Mouse (Mus musculus) heart, embryonic 13.5 days (tissue): ENCODE data around the gene Disp1. TPM values are rescaled to one million over a fixed set of nuclear protein-coding genes. Genes with fewer than 3 reads are reported as not detected.

ENCODE experiments used
- ATAC-seq: fragments of 200-750 bp; cut with Nextera tagmentation; 2 replicates; pipeline ENCODE4 v1.8.0; 2017; ENCODE audit warnings: moderate TSS enrichment; ENCODE audit not compliant: insufficient number of reproducible peaks, low FRiP score, low TSS enrichment; ENCODE audit errors: extremely low read depth
- H3K27ac ChIP-seq: fragments of 300-500 bp; sonication (generic); replicated peaks from 2 replicates; pipeline ENCODE4 v1.5.1; 2015; ENCODE audit warnings: moderate library complexity, mild to moderate bottlenecking, inconsistent platforms
- H3K27me3 ChIP-seq: fragments of 300-500 bp; sonication (generic); replicated peaks from 2 replicates; pipeline ENCODE4 v1.6.1; 2015; ENCODE audit warnings: mild to moderate bottlenecking, inconsistent platforms
- H3K36me3 ChIP-seq: fragments of 300-500 bp; sonication (generic); 2 replicates; pipeline ENCODE4 v1.6.1; 2015; ENCODE audit warnings: mild to moderate bottlenecking, inconsistent platforms
- H3K4me1 ChIP-seq: fragments of 300-500 bp; sonication (generic); 2 replicates; pipeline ENCODE4 v1.6.1; 2015; ENCODE audit warnings: inconsistent platforms
- H3K4me2 ChIP-seq: fragments of 300-500 bp; sonication (generic); 2 replicates; pipeline ENCODE4 v1.6.1; 2015; ENCODE audit warnings: inconsistent platforms, mild to moderate bottlenecking, moderate library complexity
- H3K4me3 ChIP-seq: fragments of 300-500 bp; sonication (generic); 2 replicates; pipeline ENCODE4 v1.5.1; 2015; ENCODE audit warnings: moderate library complexity, mild to moderate bottlenecking, inconsistent platforms
- H3K9ac ChIP-seq: fragments of 300-500 bp; sonication (generic); 2 replicates; pipeline ENCODE4 v1.6.1; 2015; ENCODE audit warnings: inconsistent platforms, mild to moderate bottlenecking, moderate library complexity
- H3K9me3 ChIP-seq: fragments of 300-500 bp; sonication (generic); 2 replicates; pipeline ENCODE4 v1.6.1; 2016; ENCODE audit warnings: inconsistent platforms
- WGBS: fragments of 180-500 bp; shearing (Covaris S2); methylation state at CpG from one replicate; pipeline ENCODE4 v1.1.7; 2015; ENCODE audit warnings: mixed read lengths; 5-methylcytosine and 5-hydroxymethylcytosine counted together
- polyA plus RNA-seq: library from polyadenylated mRNA; unstranded; fragments of >200 nt; fragmentation: Nextera tagmentation; extraction: Ambion mirVana; gene quantifications from 2 replicates; pipeline ENCODE4 v1.2.1, GENCODE M21; 2015

Gene Disp1
- polyA plus RNA-seq, 1 experiment from 2014 or later = 9.1 TPM

DNA sequence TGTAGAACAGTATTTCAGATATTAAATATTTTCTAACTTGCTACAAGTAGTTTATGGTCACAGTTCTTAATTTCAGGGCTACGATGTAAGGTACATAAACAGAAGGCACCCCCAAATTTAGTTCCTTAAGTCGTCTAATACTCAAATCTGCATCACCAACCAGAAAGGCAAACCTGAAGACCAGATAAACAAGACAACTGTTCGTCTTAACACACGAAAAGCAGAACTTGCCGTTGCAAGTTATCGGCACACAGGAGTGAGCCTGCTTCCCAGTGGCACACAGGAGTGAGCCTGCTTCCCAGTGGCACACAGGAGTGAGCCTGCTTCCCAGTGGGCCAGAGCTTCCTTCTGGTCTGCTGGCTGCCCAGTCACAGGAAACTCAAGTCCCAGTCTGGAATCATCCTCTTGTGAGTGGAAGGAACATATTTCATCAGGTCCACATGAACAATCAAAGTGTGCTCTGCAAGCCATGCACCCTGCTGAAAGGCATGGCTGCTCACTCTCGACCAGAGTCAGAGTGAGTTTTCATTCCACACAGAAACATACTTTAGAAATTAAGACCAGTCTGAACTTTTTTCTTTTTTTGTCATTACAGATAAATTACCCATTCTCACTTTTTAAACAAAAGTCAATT lies 75.1 kb downstream of the Disp1 start:
- ATAC-seq = no peak
- Histone ChIP-seq H3K9me3 (no peaks in the 10 kb centered on the region), H3K36me3 (no peaks in the 10 kb centered on the region), H3K4me3 (peak overlapping the region; percentile 37), H3K4me1 (peaks cover 68% of the 10 kb centered on the region), H3K9ac (peak overlapping the region; percentile 75), H3K4me2 (peak overlapping the region; percentile 59), H3K27me3 (no peaks in the 10 kb centered on the region), H3K27ac (peak overlapping the region; percentile 57; the same call in 1 of the 2 replicates)
- WGBS = 53% methylated on average over 7 of the region's 7 CpGs

DNA sequence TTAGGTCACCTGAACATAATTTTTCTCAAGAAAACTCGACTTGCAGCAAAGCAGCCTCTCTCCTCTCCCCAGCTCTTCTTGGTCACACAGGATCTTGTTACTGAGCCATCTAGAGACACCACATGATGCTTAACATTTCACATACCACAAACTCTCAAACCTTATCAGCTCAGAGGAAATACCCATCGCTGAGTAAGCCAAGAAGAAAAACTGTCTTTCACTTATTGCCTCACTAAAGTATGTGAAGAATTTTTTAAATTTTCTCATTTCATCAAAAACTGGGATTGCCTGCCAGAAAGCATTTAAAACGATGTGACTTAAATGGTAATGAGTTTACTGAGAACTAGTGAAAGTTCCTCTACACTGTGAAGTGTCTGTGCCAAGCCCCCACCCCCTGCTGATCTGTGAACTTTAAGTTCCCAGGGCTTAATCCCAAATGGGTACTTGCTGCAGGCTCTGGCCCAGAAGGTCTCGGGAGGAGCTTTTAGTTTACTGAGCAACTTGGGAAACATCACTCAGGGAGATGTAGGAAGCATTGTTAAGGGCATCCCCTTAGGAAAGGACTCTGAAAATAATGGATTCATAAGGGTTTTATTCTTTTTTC lies 76.6 kb downstream of the Disp1 start:
- H3K4me2 ChIP-seq = no peak overlapping the region
- H3K36me3 ChIP-seq = no peaks in the 10 kb centered on the region
- no peak overlapping the region for H3K27ac ChIP-seq
- no peak for ATAC-seq
- no peak overlapping the region for H3K4me3 ChIP-seq
- H3K9me3 ChIP-seq = no peaks in the 10 kb centered on the region
- H3K4me1 ChIP-seq = peaks cover 62% of the 10 kb centered on the region
- no peak overlapping the region for H3K9ac ChIP-seq
- no peaks in the 10 kb centered on the region for H3K27me3 ChIP-seq
- 12% methylated on average over 4 of the region's 4 CpGs for WGBS

DNA sequence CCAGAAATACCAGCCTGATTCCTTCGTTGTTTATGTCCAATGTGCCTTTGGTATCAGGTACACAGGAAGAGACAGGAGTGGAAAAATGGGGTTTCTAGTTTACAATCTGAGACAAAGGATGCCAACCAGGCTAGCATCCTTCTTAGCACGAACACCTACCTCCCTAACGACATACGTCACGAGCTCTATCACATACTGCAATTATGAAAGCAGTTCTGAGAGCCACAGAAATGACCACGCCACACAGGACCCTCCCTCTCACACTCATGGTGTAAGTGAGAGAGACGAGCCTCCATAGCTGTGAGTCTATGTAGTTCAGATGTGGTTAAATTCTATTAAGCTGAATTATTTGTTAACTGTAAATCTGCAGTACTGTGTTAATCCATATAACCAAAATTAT lies 78.1 kb downstream of the Disp1 start:
- no peak overlapping the region for H3K4me2 ChIP-seq
- H3K27me3 ChIP-seq = no peaks in the 10 kb centered on the region
- no peak overlapping the region for H3K27ac ChIP-seq
- peaks cover 63% of the 10 kb centered on the region for H3K4me1 ChIP-seq
- WGBS = 69% methylated on average over 7 of the region's 7 CpGs
- 0 out of 2 replicates have a peak overlapping the region, but pooled peaks have one; percentile 50 for H3K9ac ChIP-seq
- H3K9me3 ChIP-seq = no peaks in the 10 kb centered on the region
- no peak for ATAC-seq
- no peaks in the 10 kb centered on the region for H3K36me3 ChIP-seq
- H3K4me3 ChIP-seq = no peak overlapping the region

DNA sequence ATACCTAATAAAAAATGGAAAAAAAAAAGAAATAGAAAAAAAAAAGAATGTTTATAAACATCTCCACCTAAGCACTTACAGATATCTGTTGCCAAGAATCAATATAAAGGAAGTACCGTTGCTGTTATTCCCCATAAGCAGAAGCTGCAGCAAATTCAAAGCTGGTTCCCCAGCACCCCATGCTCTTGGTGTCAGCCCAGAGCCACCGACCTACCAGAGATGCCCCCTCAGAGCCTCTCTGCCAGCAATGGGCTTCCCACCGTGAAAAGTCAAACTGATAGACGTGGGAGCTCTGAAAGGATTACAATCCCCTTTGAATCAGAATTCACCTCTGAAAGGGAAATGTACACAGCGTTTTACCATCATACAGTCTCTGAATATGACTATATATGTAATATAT lies 78.8 kb downstream of the Disp1 start:
- Histone ChIP-seq H3K9ac (no peak overlapping the region), H3K27ac (no peak overlapping the region), H3K4me1 (peaks cover 66% of the 10 kb centered on the region), H3K36me3 (no peaks in the 10 kb centered on the region), H3K27me3 (no peaks in the 10 kb centered on the region), H3K9me3 (no peaks in the 10 kb centered on the region), H3K4me2 (no peak overlapping the region), H3K4me3 (no peak overlapping the region)
- ATAC-seq = no peak
- WGBS = 63% methylated on average over 5 of the region's 5 CpGs

DNA sequence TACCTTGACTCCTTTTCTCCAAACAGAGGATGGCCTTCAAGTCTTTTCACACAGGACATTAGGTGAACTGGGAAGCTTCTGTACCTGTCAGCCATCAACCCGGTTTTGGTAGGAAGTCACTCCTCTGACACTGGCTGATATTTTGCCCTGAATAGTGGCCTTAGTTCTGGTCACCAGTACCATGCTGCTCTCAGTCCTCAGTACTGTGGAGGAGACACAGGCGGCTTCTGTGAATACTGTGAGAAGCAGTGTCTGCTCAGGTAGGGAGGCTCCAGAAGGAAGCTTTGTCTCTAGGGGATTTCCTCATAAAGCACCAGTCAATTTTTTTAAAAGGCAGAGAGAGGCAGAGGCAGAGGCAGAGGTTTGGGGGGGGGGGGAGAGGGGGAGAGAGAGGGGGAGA lies 80.0 kb downstream of the Disp1 start:
- 45% methylated on average over 2 of the region's 2 CpGs for WGBS
- no peak overlapping the region for H3K27ac ChIP-seq

DNA sequence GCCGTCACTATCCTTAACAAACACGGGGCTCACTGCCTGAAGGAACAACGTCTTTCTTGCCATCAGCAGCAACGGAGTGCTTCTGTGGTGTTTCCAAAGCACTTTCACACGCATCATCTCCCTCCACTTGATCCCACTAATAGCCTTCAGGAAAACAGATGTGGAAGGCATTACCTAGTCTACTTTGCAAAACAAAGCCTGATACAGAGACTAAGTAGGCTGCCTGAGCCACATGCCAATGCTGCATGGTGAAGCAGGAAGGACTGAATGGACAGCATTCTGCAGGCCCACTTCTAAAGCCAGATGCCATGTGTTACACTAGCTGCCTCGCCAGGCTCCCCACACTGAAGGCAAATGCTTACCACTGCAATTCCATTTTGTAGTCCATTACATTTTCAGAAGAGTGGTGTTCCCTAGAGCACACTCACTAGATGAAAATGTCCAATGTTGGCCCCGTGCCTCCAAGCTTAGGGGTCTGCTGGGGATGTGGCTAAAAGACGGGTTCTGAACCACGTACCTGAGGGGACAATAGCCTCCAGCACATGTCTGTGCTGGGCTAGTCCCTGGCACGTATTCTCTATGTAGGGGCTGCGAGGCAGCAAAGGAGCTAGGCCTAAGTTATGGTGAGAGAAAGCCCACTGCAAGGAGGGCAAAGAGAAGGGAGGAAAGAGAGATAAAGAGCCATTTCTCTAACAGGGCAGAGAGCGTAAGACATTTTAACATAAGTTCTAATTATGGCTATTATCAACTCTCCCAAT lies 80.6 kb downstream of the Disp1 start:
- no peak for ATAC-seq
- Histone ChIP-seq H3K27me3 (no peaks in the 10 kb centered on the region), H3K9me3 (no peaks in the 10 kb centered on the region), H3K36me3 (peaks cover under 1% of the 10 kb centered on the region; the same call in 1 of the 2 replicates), H3K4me3 (no peak overlapping the region), H3K9ac (0 out of 2 replicates have a peak overlapping the region, but pooled peaks have one; percentile 10), H3K4me1 (peaks cover 59% of the 10 kb centered on the region), H3K27ac (0 out of 2 replicates have a peak overlapping the region, but pooled peaks have one; percentile 5), H3K4me2 (no peak overlapping the region)
- WGBS = 66% methylated on average over 12 of the region's 12 CpGs

More for the DNA sequence above, 80.0 kb downstream of the Disp1 start:
- H3K27me3 ChIP-seq = no peaks in the 10 kb centered on the region
- H3K36me3 ChIP-seq = no peaks in the 10 kb centered on the region
- ATAC-seq = no peak
- H3K9ac ChIP-seq = no peak overlapping the region
- H3K4me3 ChIP-seq = no peak overlapping the region
- no peak overlapping the region for H3K4me2 ChIP-seq
- H3K4me1 ChIP-seq = peaks cover 59% of the 10 kb centered on the region
- no peaks in the 10 kb centered on the region for H3K9me3 ChIP-seq

DNA sequence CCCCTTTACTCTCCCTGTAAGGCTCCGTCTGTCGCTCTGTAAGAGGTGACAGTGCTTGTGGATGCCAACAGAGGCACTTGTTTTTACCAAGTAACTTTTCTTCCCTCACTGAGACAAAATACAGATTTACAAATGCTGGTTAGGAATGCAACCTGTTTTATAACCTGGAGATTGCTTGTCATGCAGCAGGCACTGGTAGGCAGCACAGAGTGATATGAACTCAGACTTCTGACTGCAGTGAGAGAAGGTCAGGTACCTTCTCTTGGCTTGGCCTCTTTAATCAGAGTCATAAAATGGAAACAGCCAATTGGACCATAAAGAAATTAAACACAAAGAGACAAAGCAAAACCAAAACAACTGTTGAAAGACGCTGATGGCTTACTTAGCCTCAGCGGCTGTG lies 83.2 kb downstream of the Disp1 start:
- Histone ChIP-seq H3K4me3 (no peak overlapping the region), H3K4me1 (peaks cover 72% of the 10 kb centered on the region), H3K9ac (no peak overlapping the region), H3K4me2 (no peak overlapping the region), H3K27ac (no peak overlapping the region), H3K9me3 (no peaks in the 10 kb centered on the region), H3K27me3 (no peaks in the 10 kb centered on the region), H3K36me3 (peaks cover 6% of the 10 kb centered on the region)
- ATAC-seq = no peak
- WGBS = 67% methylated on average over 4 of the region's 4 CpGs

DNA sequence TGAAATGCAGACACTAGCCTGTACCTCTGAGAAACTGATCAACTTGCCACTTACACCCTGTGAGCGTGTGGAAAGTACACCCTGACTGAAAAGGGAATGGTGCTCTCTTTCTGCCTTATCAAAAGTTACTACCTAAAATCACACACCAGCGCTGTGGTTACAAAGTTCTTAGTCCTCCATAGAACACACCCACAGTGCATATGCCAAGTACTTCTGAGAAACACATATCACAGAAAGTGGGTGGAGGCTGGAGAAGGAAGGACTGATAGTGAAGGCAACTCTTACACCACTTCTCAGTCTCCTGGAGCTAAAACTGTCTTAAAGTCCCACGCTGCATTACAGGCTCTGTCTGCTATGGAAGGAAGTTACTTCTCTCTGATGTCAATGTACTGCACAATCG lies 86.9 kb downstream of the Disp1 start:
- peaks cover 55% of the 10 kb centered on the region for H3K4me1 ChIP-seq
- H3K4me3 ChIP-seq = no peak overlapping the region
- peaks cover 10% of the 10 kb centered on the region for H3K36me3 ChIP-seq
- no peak for ATAC-seq
- no peaks in the 10 kb centered on the region for H3K27me3 ChIP-seq
- no peaks in the 10 kb centered on the region for H3K9me3 ChIP-seq
- H3K27ac ChIP-seq = peak overlapping the region; percentile 36
- H3K9ac ChIP-seq = no peak overlapping the region
- WGBS = 48% methylated on average over 4 of the region's 4 CpGs
- no peak overlapping the region for H3K4me2 ChIP-seq

DNA sequence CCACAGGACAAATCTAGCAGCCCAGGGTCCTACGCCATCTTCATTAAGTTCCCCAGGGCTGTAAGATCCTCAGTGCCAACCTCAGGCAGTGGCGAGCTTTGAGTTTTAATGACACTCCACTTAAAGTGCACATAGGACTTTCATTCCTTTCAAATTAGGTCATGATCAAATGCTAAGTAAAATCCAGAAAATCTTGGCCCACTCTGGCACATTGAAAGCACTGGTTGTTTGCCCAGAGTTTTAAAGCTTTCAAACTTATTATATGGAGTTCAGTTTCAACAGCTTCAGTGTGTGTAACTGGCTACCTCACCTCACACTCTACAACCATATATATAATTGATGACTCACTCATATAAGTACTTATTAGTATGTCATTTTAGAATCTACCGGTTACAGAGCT lies 87.9 kb downstream of the Disp1 start:
- Histone ChIP-seq H3K4me1 (peaks cover 49% of the 10 kb centered on the region), H3K9ac (no peak overlapping the region), H3K9me3 (no peaks in the 10 kb centered on the region), H3K27ac (0 out of 2 replicates have a peak overlapping the region, but pooled peaks have one; percentile 1), H3K36me3 (peaks cover 10% of the 10 kb centered on the region), H3K27me3 (no peaks in the 10 kb centered on the region), H3K4me2 (no peak overlapping the region), H3K4me3 (no peak overlapping the region)
- WGBS = 66% methylated on average over 3 of the region's 3 CpGs
- ATAC-seq = no peak

DNA sequence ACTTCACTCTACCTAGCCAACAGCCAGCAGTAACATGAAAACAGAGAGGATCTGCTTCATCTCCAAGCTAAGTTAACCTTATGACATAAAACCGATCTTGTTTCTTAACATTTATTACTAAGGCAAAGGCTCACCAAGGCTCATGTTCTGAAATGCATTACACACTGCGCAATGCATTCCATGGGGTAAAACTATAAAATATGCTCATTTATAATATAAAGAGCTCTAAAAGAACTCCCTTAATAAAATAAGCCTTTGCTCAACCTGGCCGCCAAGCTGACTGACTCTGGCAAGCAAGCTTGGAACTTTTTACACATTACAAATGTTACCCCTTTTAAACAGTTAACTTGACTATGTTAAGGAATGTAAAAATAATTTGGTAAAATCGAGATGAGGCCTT lies 94.1 kb downstream of the Disp1 start:
- H3K9ac ChIP-seq = no peak overlapping the region
- 84% methylated on average over 4 of the region's 4 CpGs for WGBS
- no peaks in the 10 kb centered on the region for H3K4me1 ChIP-seq
- no peaks in the 10 kb centered on the region for H3K27me3 ChIP-seq
- no peak for ATAC-seq
- H3K36me3 ChIP-seq = 0 out of 2 replicates have a peak, but pooled peaks cover 1% of the 10 kb centered on the region
- H3K4me2 ChIP-seq = no peak overlapping the region
- no peak overlapping the region for H3K4me3 ChIP-seq
- no peak overlapping the region for H3K27ac ChIP-seq
- no peaks in the 10 kb centered on the region for H3K9me3 ChIP-seq

DNA sequence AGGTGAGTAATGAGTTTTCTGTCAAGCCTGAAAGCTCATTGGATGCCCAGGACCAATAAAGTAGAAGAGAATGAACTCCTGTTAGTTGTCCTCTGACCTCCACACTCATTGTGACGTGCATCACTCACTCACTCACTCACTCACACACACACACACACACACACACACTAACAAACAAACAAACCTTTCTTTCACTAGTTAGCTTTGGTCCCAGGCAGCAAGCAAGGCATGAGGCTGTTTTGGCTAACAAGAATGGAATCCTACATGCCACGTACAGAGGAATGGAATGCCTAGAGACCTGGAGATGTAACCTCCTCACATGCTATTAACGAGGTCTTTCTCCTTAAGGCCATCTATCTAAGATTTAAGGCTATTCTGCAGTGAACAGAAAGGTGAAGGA lies 97.6 kb downstream of the Disp1 start:
- H3K9me3 ChIP-seq = no peaks in the 10 kb centered on the region
- H3K36me3 ChIP-seq = no peaks in the 10 kb centered on the region
- H3K27ac ChIP-seq = no peak overlapping the region
- no peak for ATAC-seq
- no peaks in the 10 kb centered on the region for H3K27me3 ChIP-seq
- peaks cover 18% of the 10 kb centered on the region for H3K4me1 ChIP-seq
- no peak overlapping the region for H3K9ac ChIP-seq
- no peak overlapping the region for H3K4me2 ChIP-seq
- H3K4me3 ChIP-seq = no peak overlapping the region
- 61% methylated on average over 3 of the region's 3 CpGs for WGBS
